Mouse (Mus musculus) kidney, postnatal 14 days (tissue): ENCODE measurements around the gene Ell.
A peak's percentile ranks its signal among the peaks of the same experiment; 100 is the strongest.
"Not testable (repeated sequence)": the region's sequence is repeated elsewhere in the genome, so short reads cannot be mapped to it uniquely, and the experiment has no call there.

Source experiments
- DNase-seq: peaks from one replicate; pipeline ENCODE4 v3.0.0; 2022; ENCODE audit warnings: mixed read lengths

The Ell gene

DNA sequence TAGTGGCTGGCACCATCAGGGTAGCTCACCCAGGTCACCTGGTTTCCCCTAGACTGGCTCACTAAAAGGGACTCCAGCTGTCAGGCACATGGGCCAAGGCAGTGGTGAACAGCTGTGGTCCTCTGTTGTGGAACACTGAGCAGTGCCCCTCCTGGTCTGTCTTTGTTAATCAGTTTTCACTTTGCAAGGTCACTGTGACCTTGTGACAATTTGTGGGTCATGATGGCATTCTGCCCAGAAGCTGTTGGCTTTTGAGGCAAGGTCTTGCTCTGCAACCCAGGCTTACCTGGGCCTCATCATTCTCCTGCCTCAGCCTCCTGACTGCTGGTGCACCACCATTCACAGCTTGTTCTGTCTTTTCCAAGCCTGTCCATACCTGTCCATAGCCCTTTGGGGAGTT is 31.1 kb downstream of the Ell start:
- no peak for DNase-seq

DNA sequence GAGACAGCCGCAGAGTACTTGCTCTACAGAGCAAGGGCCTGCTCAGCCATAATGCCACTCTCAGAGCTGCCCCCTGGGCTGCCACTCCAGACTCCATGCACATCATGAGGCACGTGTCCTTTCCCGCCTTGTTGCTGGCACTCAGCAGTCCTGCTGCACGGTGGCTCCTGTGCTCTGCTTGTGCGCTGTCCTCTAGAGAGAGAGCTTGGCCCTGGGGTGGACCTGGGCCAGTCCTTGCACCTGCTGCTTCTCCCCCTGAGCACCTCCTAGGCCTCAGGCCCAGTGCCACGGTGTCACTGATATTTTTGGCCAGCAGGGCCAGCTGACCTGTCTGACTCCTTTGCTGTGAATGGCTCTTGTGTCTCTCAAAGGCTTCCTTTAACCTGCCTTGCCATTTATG is 31.7 kb downstream of the Ell start:
- no peak for DNase-seq

DNA sequence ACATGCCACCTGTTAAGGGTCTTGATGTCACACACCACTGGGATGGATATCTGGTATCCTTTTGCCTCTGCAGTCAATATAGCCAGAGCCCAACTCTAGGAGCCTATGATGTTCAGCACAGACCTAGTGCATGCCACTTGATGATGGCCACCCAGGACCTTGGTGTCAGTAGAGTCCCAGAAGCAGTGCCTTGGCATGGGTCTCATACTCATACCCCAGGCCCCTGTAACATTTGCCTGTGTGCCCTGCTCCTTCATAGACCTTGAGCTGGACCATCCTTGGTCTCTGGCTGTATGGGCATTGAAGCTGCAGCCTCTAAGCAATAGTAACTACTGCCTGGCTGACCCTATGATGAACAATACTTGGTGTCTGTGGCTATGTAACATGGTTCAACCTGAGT is 35.0 kb downstream of the Ell start:
- no peak for DNase-seq

DNA sequence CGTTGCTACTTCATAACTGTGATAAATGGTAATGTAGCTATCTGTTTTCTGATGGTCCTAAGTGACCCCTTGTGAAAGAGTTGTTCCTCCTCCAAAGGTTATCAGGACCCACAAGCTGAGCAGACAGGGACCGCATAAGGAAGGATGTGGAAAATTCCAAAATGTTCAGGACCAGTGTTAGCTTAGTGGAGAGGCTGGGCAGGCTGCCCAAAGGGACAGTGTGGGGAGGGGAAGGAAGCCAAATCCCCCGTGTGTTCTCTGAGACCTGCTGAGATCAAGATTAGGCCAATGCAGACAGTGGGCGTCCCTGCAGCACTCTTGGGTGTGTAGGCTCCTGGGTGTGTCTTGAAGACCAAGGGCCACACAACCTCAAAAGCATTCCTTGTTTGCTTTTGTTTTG is 35.7 kb downstream of the Ell start:
- DNase-seq, result peak; percentile 91

DNA sequence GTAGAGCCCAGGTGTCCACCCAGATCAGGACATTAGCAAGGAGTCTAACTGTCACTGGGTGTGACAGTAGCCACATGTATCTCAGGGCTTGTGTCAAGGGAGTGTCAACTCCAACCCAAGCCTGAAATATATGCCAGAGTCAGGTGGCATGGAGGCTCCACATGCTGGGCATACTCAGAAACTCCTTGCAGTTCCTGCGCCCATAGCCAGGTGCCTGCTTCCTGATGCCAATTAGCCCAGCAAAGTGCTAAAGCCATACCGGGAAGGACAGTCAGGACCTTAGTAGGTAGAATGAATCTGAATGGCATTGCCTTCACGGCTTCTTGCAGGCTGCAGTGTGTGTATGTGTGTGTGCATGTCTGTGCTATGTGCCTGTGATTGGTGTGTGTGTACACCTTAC is 38.0 kb downstream of the Ell start:
- DNase-seq, result no peak

DNA sequence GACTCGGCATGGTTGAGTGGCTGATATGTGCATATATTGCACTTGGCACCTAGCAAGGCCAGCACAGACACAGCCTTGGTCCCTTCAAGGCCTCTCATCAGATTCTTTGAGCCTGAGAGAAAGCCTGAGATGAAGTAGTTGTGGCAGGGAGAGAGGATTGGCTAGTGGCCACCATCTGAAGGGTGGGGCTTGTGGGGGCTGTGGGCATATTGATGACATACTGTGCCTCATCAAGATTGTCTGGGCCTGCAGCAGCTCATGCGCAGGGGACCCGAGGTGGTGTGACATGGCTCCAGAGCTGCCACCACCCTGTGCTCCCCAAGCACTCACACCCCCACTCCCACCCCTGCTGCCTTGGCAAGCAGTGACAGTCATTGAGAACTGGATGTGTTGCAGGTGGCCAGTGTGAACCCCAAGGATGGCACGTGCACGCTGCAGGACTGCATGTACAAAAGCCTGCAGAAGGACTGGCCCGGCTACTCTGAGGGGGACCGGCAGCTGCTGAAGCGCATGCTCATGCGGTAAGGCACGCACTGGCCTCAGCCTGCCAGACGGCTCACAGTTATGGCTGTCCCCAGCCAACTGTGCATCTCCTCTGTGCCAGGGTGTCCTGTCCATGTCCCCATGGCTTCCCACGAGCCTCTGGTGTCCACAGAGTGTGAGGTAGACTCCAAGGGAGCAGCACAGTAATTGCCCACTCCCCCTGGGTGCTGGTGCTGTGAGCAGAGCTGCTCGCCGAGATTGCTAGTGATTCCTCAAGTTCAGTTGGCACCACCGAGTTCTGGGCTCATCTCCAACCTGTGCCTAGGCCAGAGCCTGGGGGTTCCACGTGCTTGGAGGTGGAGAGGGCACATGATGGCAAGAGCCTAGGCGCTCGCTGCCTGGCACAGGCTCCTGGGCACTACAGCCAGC is 44.5 kb downstream of the Ell start:
- no peak for DNase-seq

DNA sequence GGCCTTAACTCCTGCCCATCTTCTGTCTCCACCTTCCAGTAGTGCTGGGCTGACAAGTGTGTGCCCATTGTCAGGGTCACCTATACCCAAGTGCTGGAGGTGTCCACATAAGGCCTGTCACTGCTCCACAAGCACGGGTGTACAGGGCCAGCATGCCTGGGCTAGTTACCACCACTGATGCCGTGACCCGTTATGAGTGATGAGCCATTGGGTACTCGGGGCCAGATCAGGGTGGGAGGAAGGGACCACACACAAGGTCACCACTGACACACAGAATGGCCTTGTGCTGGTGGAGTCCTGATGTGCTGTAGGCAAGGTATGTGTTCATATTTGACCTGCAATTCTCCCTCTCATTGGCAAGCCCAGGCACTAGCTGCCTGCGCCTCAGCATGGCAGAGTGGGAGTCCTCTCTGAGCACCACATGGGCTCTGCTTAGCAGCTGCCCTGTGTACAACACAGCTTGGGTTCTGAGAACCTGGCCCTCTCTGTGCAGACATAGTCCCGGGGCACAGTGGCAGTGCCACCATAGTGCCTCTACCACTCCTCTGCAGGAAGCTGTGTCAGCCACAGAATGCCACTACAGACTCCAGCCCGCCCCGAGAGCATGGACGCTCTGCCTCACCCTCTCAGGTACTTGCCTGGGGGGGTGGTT is 45.5 kb downstream of the Ell start:
- no peak for DNase-seq

DNA sequence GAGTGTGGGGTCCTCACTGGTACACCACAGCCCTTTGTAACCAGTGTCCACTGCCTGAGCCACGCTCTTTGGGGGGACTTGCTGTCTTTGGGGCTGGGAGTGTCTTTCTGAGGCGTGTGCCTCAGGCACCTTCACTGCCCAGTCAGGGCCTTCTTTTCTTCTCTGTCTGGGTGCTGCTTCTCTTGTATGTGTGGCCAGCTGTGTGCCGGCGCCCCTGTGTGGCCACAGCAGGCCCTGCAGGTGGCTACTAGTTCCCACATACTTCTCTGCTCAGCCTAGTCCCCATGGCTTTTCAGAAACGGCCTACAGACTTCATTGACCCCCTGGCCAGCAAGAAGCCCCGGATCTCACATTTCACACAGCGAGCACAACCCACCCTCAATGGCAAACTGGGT is 46.0 kb downstream of the Ell start:
- DNase-seq, result peak; percentile 84

DNA sequence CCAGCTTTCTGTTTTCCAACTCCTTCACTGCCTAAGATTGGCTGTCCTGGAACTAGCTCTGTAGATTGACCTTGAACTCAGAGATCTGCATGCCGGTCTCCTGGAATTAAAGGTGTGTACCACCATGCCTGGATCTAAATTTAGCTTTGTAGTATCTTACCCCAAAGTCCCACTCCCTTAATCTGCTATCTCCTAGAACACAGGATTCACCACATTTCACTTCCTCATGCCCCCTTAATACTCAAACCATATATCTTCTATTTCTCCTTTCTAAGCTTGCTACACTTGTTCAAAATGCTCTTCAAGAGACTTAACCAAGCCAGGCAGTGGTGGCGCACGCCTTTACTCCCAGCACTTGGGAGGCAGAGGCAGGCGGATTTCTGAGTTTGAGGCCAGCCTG is 48.7 kb downstream of the Ell start:
- DNase-seq, result not testable (repeated sequence)

DNA sequence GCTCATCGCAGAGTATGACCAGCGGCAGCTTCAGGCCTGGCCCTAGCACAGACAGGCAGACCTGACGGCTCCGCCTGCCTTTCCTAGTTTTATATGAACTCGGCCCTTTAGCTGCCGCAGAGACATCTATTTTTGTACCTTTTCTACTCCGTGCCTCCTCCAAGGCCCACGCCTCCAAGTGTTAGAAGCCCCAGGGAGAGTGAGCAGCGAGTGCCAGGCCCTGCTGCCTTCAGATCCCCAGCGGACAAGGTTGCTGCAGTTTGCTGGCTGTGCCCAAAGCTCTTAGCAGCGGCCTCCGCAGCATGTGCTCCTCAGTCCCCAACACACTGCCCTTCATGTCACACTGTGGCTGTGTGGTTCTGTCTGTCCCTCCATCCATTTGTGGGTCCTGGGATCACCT is 52.3 kb downstream of the Ell start:
- no peak for DNase-seq

DNA sequence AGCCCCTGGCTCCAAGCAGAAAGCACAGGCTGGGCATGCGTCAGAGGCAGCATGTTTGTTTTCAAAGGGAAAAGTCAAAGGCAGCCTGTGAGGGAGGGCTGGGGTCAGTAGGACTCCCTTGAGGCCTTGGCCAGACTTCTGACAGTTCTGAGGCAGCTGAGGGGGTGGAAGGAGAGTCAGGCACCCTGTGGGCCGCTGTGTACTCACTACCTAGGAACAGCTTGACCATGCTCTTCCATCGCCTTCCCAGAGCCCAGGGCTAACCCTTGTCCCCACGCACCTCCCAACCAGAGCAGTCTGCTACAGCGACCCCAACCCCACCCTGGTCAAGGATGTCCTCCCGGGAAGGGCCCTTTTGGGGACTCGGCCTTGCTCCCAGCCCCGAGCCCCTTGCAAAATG is 53.9 kb downstream of the Ell start:
- DNase-seq, result peak; percentile 71

DNA sequence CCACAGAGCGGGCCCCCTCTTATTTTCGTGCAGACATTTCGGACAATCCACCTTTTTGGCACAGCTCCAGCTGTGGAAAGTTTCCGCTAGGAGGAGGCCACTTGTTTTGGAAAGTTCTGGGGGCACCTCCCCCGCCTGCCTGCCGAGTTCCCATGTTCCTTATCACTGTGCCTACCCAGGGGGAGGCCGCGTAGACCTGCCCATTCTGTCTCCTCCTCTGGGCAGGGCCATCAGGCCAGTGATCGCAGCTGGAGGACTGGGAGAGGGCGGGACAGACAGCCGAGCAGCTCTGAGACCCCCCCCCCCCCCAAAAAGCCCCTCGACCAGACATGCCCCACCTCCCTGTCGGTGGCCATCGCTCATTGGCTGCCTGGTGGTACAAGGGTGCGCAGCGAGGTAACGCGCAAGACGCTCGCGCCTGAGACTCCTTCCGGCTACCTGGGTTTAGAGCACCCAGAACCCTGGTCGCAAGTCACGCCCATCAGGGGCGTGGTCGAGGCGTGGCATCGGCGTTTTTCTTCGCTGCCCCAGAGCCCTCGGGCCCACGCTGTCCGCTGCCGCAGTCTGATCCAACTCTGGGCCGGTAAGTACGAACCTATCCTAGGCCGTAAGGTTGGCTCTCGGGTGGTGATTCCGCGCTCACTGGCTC is 54.8 kb downstream of the Ell start, which contains the start of gene Isyna1:
Isyna1 (plus strand) TSS at position 413 of the 649 bp plus-strand sequence.
- peak; percentile 96 for DNase-seq

DNA sequence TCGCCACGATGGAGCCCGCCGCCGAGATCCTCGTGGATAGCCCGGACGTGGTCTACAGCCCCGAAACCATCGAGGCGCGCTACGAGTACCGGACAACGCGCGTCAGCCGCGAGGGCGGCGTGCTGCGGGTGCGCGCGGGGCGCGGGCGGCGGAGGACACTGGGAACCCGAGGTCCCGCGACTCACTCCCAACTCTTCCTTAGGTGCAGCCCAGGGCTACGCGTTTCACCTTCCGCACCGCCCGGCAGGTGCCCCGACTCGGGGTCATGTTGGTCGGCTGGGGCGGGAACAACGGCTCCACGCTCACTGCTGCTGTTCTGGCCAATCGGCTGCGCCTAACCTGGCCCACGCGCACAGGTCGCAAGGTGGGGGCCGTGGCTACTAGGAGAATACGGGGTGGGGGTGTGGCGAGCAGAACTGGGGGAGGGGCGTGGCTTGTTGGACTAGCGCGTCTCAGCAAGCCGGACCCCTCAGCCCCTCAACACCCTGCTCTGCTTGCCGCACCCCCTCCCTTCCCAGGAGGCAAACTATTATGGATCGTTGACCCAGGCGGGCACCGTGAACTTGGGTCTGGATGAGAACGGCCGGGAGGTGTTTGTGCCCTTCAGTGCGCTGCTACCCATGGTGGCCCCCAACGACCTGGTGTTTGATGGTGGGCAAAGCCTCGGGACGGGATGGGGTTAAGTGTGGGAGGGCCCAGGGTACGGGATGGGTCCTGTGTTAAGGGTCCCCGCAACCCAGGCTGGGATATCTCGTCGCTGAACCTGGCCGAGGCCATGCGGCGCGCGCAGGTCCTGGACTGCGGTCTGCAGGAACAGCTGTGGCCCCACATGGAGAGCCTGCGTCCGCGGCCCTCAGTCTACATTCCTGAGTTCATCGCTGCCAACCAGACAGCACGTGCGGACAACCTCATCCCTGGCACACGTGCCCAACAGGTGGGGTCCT is 55.6 kb downstream of the Ell start:
- peak; percentile 67 for DNase-seq

DNA sequence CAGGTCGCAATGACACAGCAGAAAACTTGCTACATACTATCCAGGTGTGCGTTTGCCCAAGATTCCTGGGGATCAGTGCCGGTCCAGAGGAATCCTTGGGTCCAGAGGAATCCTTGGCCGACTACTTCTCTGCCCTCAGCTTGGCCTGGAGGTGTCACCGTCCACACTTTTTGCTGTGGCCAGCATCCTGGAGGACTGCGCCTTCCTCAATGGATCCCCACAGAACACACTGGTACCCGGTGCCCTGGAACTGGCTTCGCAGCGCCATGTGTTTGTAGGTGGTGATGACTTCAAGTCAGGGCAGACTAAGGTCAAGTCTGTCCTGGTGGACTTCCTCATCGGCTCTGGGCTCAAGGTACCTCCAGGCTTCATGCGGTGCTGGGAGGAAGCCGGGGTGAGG is 56.6 kb downstream of the Ell start:
- DNase-seq, result no peak

DNA sequence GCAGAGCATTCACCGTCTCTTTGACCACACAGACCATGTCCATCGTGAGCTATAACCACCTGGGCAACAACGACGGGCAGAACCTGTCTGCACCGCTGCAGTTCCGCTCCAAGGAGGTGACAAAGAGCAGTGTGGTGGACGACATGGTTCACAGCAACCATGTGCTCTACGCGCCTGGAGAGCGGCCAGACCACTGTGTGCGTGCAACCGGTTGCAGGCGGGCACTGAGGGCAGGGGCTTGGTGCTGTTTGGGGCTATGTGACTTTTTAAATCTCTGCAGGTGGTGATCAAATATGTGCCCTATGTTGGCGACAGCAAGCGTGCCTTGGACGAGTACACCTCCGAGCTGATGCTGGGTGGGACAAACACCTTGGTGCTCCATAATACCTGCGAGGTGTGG is 57.0 kb downstream of the Ell start:
- peak; percentile 38 for DNase-seq

DNA sequence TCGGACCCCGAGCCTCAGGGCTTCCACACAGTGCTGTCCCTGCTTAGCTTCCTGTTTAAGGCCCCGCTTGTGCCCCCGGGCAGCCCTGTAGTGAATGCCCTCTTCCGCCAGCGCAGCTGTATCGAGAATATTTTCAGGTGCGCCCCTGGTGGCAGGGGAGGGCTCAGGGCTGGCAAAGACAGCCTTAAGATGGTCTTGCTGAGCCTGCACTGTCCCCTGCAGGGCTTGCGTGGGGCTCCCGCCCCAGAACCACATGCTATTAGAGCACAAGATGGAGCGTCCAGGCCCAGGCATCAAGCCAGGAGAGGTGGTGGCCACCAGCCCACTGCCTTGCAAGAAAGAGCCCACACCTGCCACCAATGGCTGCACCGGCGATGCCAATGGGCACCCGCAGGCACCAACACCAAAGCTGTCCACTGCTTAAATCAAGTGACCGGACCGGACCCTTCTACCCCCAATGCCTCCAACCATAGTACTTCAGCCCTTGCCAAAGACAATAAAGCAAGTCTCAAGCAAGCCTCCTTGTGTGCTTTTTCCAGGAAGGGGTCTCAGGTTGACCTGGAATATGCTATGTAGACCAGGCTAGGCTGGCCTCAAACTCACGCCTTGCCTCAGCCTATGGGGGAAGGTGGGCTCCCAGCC is 57.6 kb downstream of the Ell start:
- DNase-seq, result no peak

DNA sequence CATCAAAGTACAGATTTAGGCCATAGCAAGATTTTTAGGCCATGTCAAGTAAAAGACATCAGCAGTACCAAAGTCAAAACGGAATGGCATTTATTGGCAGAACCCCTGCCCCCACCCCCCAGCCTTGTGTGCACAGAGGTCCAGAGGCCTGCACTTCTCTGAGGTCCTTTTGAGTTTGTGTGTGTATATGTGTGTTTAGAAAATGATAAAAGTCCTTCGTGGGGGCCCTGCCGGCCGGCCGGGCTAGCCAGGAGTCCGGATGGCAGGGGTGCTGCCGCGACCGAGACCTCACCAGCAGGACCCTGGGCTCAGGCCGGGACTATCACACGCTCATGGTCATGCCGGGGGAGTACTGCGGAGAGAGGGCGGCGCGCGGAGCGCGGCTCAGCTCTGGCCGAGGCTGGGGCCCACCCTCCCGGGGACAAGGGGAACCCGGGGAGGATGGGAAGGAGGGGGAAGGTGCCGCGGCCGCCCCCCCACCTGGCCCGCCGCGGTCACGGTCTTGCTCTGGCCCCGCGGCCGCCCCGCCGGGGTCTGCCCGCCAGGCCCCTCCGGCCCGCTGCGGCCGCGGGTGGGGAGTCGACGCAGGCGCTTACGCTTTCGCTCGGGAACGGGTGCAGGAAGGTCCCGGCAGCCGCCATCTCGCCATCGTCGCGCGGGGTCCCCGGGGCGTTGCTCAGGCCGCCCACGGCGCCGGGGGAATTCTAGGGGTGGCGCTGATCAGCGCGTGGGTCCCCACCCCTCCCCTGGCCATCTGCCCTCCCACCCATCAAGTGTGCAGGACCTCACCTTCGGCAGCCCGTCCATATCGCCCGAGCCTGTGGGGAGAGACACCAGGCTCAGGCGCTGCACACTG is 58.4 kb downstream of the Ell start:
- no peak for DNase-seq

DNA sequence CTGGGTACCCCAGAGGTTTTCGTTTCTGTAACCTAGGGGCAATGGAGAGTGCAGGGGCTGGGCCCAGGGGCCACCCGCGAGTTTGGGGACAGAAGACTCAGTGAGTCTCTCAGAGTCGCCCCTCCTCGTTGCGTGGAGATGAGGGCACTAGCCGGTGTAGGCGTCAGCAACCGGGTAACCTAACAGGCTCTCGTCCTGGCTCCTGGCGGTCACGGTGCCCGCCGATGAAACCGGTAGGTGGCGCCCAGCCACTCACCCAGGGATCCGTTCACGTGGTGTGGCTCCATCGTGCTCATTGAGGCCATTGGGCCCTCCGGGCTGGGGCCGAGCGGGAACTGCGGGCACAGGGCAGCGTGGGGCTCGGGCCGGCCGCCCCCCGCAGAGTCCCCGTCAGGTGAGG is 59.0 kb downstream of the Ell start:
- peak; percentile 90 for DNase-seq

DNA sequence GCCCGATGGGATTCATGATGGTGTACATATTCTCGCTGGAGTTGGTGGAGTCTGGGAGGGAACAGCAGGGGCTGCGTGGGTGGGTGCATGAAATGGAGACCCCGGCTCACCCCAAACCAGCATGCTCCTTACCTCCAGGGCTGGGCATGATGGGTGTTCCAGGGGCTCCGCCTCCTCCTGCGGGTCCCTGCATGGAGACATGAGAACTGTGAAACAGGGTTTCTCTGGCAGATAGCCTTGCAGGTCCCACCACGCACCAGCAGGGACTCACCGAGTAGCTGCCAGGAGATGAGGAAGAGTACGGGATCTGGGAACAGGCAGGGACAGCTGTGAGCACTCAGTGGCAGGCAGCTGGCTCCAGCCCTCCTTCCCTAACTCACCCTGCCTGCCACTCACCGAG is 59.5 kb downstream of the Ell start:
- no peak for DNase-seq

DNA sequence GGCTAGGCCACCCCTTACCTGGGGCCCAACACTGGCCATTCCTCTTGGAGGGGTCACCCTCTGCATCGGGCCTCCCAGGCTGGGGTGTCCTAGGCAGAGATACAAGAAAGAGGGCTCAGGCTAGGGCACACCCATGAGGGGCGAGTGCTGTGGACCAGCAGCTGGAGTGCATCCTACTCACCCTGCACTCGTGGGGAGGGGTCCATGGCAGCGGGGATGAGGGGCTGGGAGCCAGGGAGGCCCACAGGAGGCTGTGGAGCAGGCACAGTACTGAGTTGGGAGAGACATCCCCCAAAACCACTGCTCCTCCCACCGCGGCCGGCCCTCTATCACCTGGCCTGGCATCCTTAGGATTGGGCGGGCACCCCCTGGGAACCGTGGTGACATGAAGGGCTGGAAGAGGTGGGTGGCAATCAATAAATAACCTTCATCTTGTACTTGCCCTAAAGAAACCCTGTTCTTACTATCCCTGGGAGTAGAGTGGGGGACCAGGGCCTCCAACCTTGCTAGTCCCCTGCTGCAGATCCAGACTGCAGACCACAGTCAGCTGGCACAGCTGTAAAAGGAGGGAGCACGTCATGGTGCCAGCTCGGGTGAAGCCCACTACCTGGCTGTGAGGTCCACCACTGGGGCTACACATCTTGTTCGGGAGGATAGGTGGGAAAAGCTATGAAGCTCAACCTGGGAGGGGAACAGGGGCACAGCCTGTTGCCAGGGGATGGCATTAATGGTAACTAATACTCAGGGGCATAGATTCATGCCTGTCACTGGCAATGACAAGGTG is 60.4 kb downstream of the Ell start:
- no peak for DNase-seq
